Mouse (Mus musculus) C2C12 (cell line): ENCODE data around the gene Ctrc. TPM values are rescaled to one million over a fixed set of nuclear protein-coding genes. Genes with fewer than 3 reads are reported as not detected.

Experiments
- H3K27me3 ChIP-seq: one replicate; pipeline ENCODE4 v1.6.1; 2011; ENCODE audit not compliant: control insufficient read depth, insufficient read depth, insufficient read length
- H3K36me3 ChIP-seq: one replicate; pipeline ENCODE4 v1.6.1; 2011; ENCODE audit not compliant: control insufficient read depth, insufficient read depth
- H3K4me3 ChIP-seq: one replicate; pipeline ENCODE4 v1.5.1; 2011; ENCODE audit warnings: mild to moderate bottlenecking, control low read depth; ENCODE audit not compliant: poor library complexity, insufficient read depth, severe bottlenecking
- H3K79me2 ChIP-seq: one replicate; pipeline ENCODE4 v1.6.1; 2011; ENCODE audit not compliant: control insufficient read depth, insufficient read depth
- H3K79me3 ChIP-seq: one replicate; pipeline ENCODE4 v1.6.1; 2011; ENCODE audit warnings: low read depth, control low read depth
- H3ac ChIP-seq: one replicate; pipeline ENCODE3; 2011; ENCODE audit warnings: low read depth; ENCODE audit not compliant: control insufficient read depth, insufficient read length
- CEBPB ChIP-seq: IDR thresholded peaks from one replicate; pipeline ENCODE4 v1.6.1; 2011; ENCODE audit warnings: low read depth, mild to moderate bottlenecking, control low read depth, moderate library complexity
- CTCF ChIP-seq: IDR thresholded peaks from one replicate; pipeline ENCODE4 v1.5.1; 2011; ENCODE audit not compliant: control insufficient read depth, insufficient read depth, insufficient read length
- FOSL1 ChIP-seq: IDR thresholded peaks from one replicate; pipeline ENCODE4 v1.8.0; 2011; ENCODE audit warnings: mild to moderate bottlenecking, low read length; ENCODE audit not compliant: poor library complexity, insufficient read depth, severe bottlenecking
- MAX ChIP-seq: IDR thresholded peaks from one replicate; pipeline ENCODE4 v1.6.1; 2011; ENCODE audit warnings: mild to moderate bottlenecking, control low read depth
- MYOD1 ChIP-seq: IDR thresholded peaks from one replicate; pipeline ENCODE4 v1.6.1; 2011; ENCODE audit warnings: low read depth; ENCODE audit not compliant: control insufficient read depth, insufficient read length
- MYOG ChIP-seq: IDR thresholded peaks from one replicate; pipeline ENCODE4 v1.6.1; 2011; ENCODE audit not compliant: control insufficient read depth, insufficient read length; ENCODE audit errors: extremely low read depth
- USF1 ChIP-seq: IDR thresholded peaks from one replicate; pipeline ENCODE4 v1.6.1; 2011; ENCODE audit warnings: low read depth, mild to moderate bottlenecking, control low read depth, moderate library complexity
- polyA plus RNA-seq: library from polyadenylated mRNA; unstranded; fragments of >200 nt; fragmentation: generic; extraction: Trizol; gene quantifications from one replicate; pipeline ENCODE4 v1.2.1, GENCODE M21; 2012; ENCODE audit warnings: missing spikeins

Gene Ctrc
- polyA plus RNA-seq, 1 experiment: not detected

- Histone ChIP-seq H3ac (no peak overlapping the region), H3K79me2 (no peaks in the 10 kb centered on the region), H3K27me3 (no peaks in the 10 kb centered on the region), H3K4me3 (no peak overlapping the region), H3K79me3 (no peaks in the 10 kb centered on the region), H3K36me3 (peaks cover 13% of the 10 kb centered on the region)
- TF ChIP-seq MYOD1 (no peak), CTCF (no peak), USF1 (no peak)
Observed at GRCm38 (mm10) chr4:141809850-141810464, 36.2 kb downstream of the Ctrc start.

DNA sequence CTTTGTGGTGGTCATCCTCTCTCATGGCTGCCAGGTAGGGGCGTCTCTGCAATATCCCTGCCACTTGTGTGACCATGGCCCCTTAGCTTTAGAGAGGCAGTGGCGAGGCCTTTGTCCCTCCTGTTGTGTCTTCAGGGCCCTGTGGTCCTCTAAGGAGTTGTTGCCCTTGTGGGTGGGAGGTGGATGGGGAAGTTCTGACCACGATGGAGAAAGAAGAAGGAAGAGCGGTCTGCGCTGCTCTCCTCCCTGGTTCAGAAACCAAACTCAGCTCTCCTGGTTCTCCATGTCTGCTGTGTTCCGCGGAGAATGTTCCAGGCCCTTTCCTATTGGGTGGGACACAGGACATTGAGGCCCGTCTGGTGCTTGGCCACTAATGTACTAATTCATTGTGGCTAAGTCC, 40.3 kb downstream of the Ctrc start:
- Histone ChIP-seq H3ac (no peak overlapping the region), H3K79me2 (no peaks in the 10 kb centered on the region), H3K27me3 (no peaks in the 10 kb centered on the region), H3K36me3 (peaks cover 19% of the 10 kb centered on the region), H3K79me3 (no peaks in the 10 kb centered on the region), H3K4me3 (no peak overlapping the region)
- TF ChIP-seq CTCF (no peak), MYOD1 (no peak), CEBPB (no peak), USF1 (no peak), MAX (no peak), MYOG (no peak), FOSL1 (no peak)

GRCm38 (mm10) chr4:141804105-141804504, 42.1 kb downstream of the Ctrc start:
- peaks cover 19% of the 10 kb centered on the region for H3K36me3 ChIP-seq
- H3K79me2 ChIP-seq: no peaks in the 10 kb centered on the region
- H3K79me3 ChIP-seq: no peaks in the 10 kb centered on the region
- no peak for TF ChIP-seq MYOG
- no peak for TF ChIP-seq FOSL1
- TF ChIP-seq USF1: no peak
- TF ChIP-seq CTCF: no peak
- no peak for TF ChIP-seq MAX
- no peak overlapping the region for H3K4me3 ChIP-seq
- no peaks in the 10 kb centered on the region for H3K27me3 ChIP-seq
- H3ac ChIP-seq: no peak overlapping the region

DNA sequence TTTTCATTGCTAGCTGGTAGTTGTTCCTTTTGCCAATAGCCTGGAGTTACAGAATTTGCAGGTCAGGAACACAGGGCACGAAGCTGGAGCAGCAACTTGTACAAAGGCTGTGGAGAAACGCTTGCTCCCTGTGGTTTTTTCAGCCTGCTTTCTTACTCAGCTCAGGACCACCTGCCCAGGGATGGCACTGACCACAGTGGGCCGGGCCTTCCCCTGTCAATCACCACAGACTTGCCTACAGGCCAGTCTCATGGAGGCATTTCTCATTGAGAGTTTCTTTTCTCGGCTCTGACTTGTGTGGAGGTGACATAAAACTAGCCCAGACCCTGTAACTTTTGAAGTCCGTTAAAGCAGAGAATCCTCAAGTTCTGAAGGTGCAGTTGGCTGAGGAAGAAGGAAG, 48.6 kb downstream of the Ctrc start:
- no peak for TF ChIP-seq FOSL1
- TF ChIP-seq MYOD1: no peak
- TF ChIP-seq MAX: no peak
- no peak for TF ChIP-seq USF1
- TF ChIP-seq CEBPB: no peak
- no peak for TF ChIP-seq CTCF
- peaks cover 4% of the 10 kb centered on the region for H3K36me3 ChIP-seq
- H3K4me3 ChIP-seq: no peak overlapping the region
- H3K79me3 ChIP-seq: peaks cover 2% of the 10 kb centered on the region
- peaks cover 11% of the 10 kb centered on the region for H3K79me2 ChIP-seq
- H3ac ChIP-seq: no peak overlapping the region
- no peaks in the 10 kb centered on the region for H3K27me3 ChIP-seq

DNA sequence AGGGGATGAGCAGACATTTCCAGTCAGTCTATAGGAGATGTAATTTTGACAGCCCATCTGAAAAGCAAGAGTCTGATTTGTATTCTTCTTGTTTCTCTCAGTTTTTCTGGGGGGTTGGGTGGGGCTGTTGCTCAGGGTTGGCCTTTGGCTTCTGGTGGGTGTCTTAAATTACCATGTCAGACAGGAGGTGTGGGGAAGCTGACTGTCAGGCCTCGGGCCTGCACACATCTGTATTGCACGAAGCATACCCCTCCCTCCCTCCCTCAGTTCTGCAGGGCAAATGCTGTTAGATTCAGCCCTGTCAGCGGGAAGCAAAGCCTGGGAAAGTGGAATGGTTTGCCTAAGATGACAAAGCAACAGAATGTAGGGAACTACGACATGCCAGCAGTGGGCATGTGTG, 49.2 kb downstream of the Ctrc start:
- TF ChIP-seq CEBPB (no peak), MAX (no peak), MYOG (no peak), USF1 (no peak), CTCF (no peak), FOSL1 (no peak), MYOD1 (no peak)
- peaks cover 2% of the 10 kb centered on the region for H3K79me3 ChIP-seq
- no peak overlapping the region for H3ac ChIP-seq
- H3K27me3 ChIP-seq: no peaks in the 10 kb centered on the region
- H3K4me3 ChIP-seq: no peak overlapping the region
- peaks cover 11% of the 10 kb centered on the region for H3K79me2 ChIP-seq
- H3K36me3 ChIP-seq: peaks cover 4% of the 10 kb centered on the region

DNA sequence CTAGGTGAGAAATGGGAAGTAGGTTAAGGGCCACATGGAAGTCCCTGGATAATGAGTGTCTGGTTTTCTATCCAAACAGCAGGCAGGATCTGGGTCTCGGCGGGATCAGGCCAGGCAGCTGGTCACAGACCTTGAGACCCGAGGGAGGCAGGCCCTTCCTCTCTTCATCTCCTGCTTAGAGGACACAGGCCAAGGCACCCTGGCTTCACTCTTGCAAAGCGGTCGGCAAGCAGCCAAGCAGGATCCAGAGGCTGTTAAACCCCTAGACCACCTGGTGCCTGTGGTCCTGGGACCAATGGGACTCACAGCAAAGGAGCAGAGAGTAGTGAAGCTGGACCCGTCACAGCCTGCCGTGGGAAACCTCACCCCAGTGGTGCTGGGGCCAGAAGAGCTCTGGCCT, 49.8 kb downstream of the Ctrc start:
- Histone ChIP-seq H3K79me3 (peaks cover 2% of the 10 kb centered on the region), H3ac (no peak overlapping the region), H3K79me2 (peaks cover 11% of the 10 kb centered on the region), H3K4me3 (no peak overlapping the region), H3K27me3 (no peaks in the 10 kb centered on the region), H3K36me3 (peaks cover 4% of the 10 kb centered on the region)
- TF ChIP-seq CTCF (no peak), FOSL1 (no peak), MYOD1 (no peak), CEBPB (no peak)
